ENCODE assay signal across 8 mouse cellular contexts in the genomic region with DNA sequence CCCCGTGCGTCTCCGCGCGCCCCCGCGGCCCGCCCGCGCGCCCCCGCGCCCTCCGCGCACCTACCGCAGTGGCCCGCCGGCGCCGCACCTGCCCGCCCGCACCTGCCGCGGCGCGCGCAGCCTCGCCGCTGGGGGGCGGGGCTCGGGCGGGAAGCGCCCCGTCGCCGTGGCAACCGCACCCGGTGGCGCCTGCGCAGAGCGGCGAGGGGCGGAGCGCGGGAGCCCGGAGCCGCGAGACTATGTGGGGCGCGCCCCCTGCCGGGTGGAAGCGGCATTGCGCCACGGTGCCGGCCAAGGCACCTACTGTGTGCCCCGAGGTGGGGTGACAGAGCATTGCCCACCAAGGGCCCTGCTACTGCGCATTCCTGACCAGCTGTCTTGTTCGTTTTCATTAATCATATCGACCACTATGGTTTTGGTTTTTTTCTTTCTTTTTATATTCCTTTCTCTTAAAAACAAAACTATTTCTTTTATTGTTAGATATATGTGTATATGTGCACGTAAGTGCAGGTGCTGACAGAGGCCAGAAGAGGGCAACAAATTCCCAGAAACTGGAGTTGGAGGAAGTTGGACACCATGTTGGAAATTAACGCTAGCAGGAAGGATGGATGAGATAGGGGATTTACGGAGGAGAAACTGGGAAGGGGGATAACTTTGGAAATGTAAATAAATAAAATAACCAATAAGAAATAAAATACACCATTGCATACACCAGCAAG. TPM values are rescaled to one million over a fixed set of nuclear protein-coding genes. Genes with fewer than 3 reads are reported as not detected.
DNase-seq lines count a peak whose midpoint lies in the region; ATAC-seq and TF ChIP-seq lines count a peak whose summit lies in the region.

A gene (minus strand): TSS at position 90 of the 719 bp plus-strand sequence.

- no peaks in the 10 kb centered on the region for H3K36me3 ChIP-seq in ES-E14 (ENCODE audit: control insufficient read depth, insufficient read depth, low read length, poor library complexity, severe bottlenecking)
- H3K36me3 ChIP-seq in forebrain, postnatal 0 days (ENCODE audit: insufficient read depth): no peaks in the 10 kb centered on the region
- H3K36me3 ChIP-seq in neural tube, embryonic 15.5 days: no peaks in the 10 kb centered on the region

- peak; percentile 80 for ATAC-seq in forebrain, postnatal 0 days
- peak; percentile 38 for ATAC-seq in neural tube, embryonic 15.5 days (ENCODE audit: low FRiP score)

- peak within 1 kb of the TSS; percentile 95 for H3K4me2 ChIP-seq in forebrain, postnatal 0 days (ENCODE audit: low read depth)
- peak within 1 kb of the TSS; percentile 93 for H3K4me2 ChIP-seq in neural tube, embryonic 15.5 days

- intact Hi-C loops in heart, postnatal 36 days (cut with DNase I): loop anchor here (1.0 kb wide), 1 partner anchor 41 kb away; no protein-coding TSS in a partner anchor

- H3K9ac ChIP-seq in ES-E14 (ENCODE audit: insufficient read depth, low read depth, low read length, poor library complexity, severe bottlenecking): peak within 1 kb of the TSS; percentile 79
- H3K9ac ChIP-seq in forebrain, postnatal 0 days: peak within 1 kb of the TSS; percentile 59
- H3K9ac ChIP-seq in neural tube, embryonic 15.5 days (replicated peaks): peak within 1 kb of the TSS; percentile 54

- H3K4me1 ChIP-seq in ES-E14 (ENCODE audit: control insufficient read depth in 2 of 2, insufficient read depth in 2 of 2, low read length in 2 of 2, poor library complexity in 1 of 2): peaks cover 0 to 13% of the 10 kb centered on the region in 2 experiments; a peak in 2 of 4 replicates
- H3K4me1 ChIP-seq in forebrain, postnatal 0 days (ENCODE audit: insufficient read depth): peaks cover 12% of the 10 kb centered on the region; the same call in 1 of the 2 replicates
- H3K4me1 ChIP-seq in lung, adult 2 months (ENCODE audit: control insufficient read depth, insufficient read depth, low read length): peaks cover 9% of the 10 kb centered on the region; the same call in 1 of the 2 replicates
- peaks cover 36% of the 10 kb centered on the region for H3K4me1 ChIP-seq in neural tube, embryonic 15.5 days

- no peak within 1 kb of the TSS for H3K27ac ChIP-seq in ES-E14 (ENCODE audit: insufficient read depth, low read depth, low read length, poor library complexity, severe bottlenecking)
- no peak within 1 kb of the TSS for H3K27ac ChIP-seq in forebrain, postnatal 0 days (ENCODE audit: low read depth, low read length)
- peak within 1 kb of the TSS; percentile 68 for H3K27ac ChIP-seq in layer of hippocampus, adult 2 months
- H3K27ac ChIP-seq in neural tube, embryonic 15.5 days (replicated peaks): peak within 1 kb of the TSS; percentile 54; the same call in 1 of the 2 replicates

- TF ChIP-seq CTCF in forebrain, postnatal 0 days (IDR thresholded peaks at IDR 0.05; ENCODE audit: low read depth): peak; percentile 85
- TF ChIP-seq CTCF in layer of hippocampus, adult 2 months (conservative IDR thresholded peaks at IDR 0.05): peak; percentile 88
- TF ChIP-seq CTCF in lung, adult 2 months (IDR thresholded peaks at IDR 0.05; ENCODE audit: insufficient read depth, low read length): peak; percentile 55

- 8% methylated on average over 59 of the region's 62 CpGs for WGBS in forebrain, postnatal 0 days
- 9% methylated on average over 52 of the region's 62 CpGs for WGBS in lung, adult 2 months
- WGBS in neural tube, embryonic 15.5 days: 9% methylated on average over 55 of the region's 62 CpGs

- peak within 1 kb of the TSS; percentile 63 to 91 for H3K4me3 ChIP-seq in ES-E14 (ENCODE audit: insufficient read depth in 1 of 2, low read depth in 1 of 2, low read length in 2 of 2, poor library complexity in 1 of 2, severe bottlenecking in 1 of 2)
- H3K4me3 ChIP-seq in forebrain, postnatal 0 days (ENCODE audit: low read depth, low read length): peak within 1 kb of the TSS; percentile 74
- peak within 1 kb of the TSS; percentile 72 for H3K4me3 ChIP-seq in layer of hippocampus, adult 2 months
- peak within 1 kb of the TSS; percentile 71 for H3K4me3 ChIP-seq in lung, adult 2 months (replicated peaks; ENCODE audit: extremely low read depth, low read depth, low read length)
- H3K4me3 ChIP-seq in neural tube, embryonic 15.5 days (replicated peaks): peak within 1 kb of the TSS; percentile 59

- DNase-seq in ES-E14 (ENCODE audit: low read depth, low spot score): peak; percentile 62
- DNase-seq in cerebellum, adult 11-12 months: peak; percentile 23
- DNase-seq in forebrain, postnatal 0 days: peak; percentile 89
- peak; percentile 88 to 92 for DNase-seq in heart, postnatal 36 days
- peak in 1 of 2 experiments; percentile 76 for DNase-seq in layer of hippocampus, adult 2 months (ENCODE audit: low spot score in 2 of 2)
- DNase-seq in lung, adult 2 months: peak; percentile 74
- peak; percentile 51 for DNase-seq in thymus, postnatal 25 days

- TF ChIP-seq POLR2A in lung, adult 2 months (IDR thresholded peaks at IDR 0.05; ENCODE audit: borderline replicate concordance, extremely low read depth, low read depth, low read length): no peak

- in situ Hi-C loops in ES-E14 (cut with MboI; ENCODE audit: low sequenced_read_pairs in 2 of 2, unreplicated experiment in 2 of 2): no loop called here

- H3K27me3 ChIP-seq in forebrain, postnatal 0 days (ENCODE audit: insufficient read depth, low read length): no peaks in the 10 kb centered on the region
- H3K27me3 ChIP-seq in neural tube, embryonic 15.5 days (replicated peaks): no peaks in the 10 kb centered on the region

- H3K9me3 ChIP-seq in ES-E14 (ENCODE audit: control insufficient read depth, insufficient read depth, low read depth, low read length): no peaks in the 10 kb centered on the region
- H3K9me3 ChIP-seq in forebrain, postnatal 0 days (ENCODE audit: low read length): no peaks in the 10 kb centered on the region
- H3K9me3 ChIP-seq in neural tube, embryonic 15.5 days (replicated peaks): no peaks in the 10 kb centered on the region

TF ChIP-seq in ES-E14, 5 proteins besides CTCF, POLR2A, EP300 and RAD21:
- peak; percentile 32; the same call in 1 of the 2 replicates for TF ChIP-seq CHD2 (IDR thresholded peaks at IDR 0.05; ENCODE audit: low read depth, low read length)
- TF ChIP-seq ZC3H11A (IDR thresholded peaks at IDR 0.05; ENCODE audit: borderline replicate concordance, low read depth, low read length): no peak

RNA-seq across cellular contexts. Expression of the gene that starts here (rescaled TPM):
- total RNA-seq in ES-E14 (2012; rRNA removed): 12.3 and 15.9 TPM in 2 replicates
- 9.2 and 10.9 TPM in 2 replicates for total RNA-seq in forebrain, postnatal 0 days (2014; rRNA removed)
- 2.7 and 3.3 TPM in 2 replicates for polyA plus RNA-seq in forebrain, postnatal 0 days (2015; fragmentation: Nextera tagmentation; extraction: Ambion mirVana)
- total RNA-seq in heart, postnatal 36 days (2021): 10 to 100 TPM; 21.0 to 23.6 TPM
- total RNA-seq in layer of hippocampus, adult 2 months (2021): 10 to 100 TPM; 60.2 to 62.1 TPM
- polyA plus RNA-seq in lung, adult 2 months (2012; rRNA removed): 29.0 and 32.0 TPM in 2 replicates
- polyA plus RNA-seq in neural tube, embryonic 15.5 days (2015; fragmentation: Nextera tagmentation; extraction: Ambion mirVana): 3.0 and 5.5 TPM in 2 replicates

Comparison
In these comparisons a context has a peak if more than half of its experiments do, and no peak if none do; other contexts are left out.
1. H3K27ac ChIP-seq: peak in layer of hippocampus, adult 2 months (single experiment) and neural tube, embryonic 15.5 days (single experiment); none in ES-E14 (single experiment) and forebrain, postnatal 0 days (single experiment).
2. Peak in every context shown above with its lines, with median percentiles within 50 percentile points of each other: H3K4me3 ChIP-seq, H3K9ac ChIP-seq and CTCF ChIP-seq.